Mouse (Mus musculus) intestine, embryonic 14.5 days (tissue): ENCODE results near the gene 4930539E08Rik. TPM values are rescaled to one million over a fixed set of nuclear protein-coding genes. Genes with fewer than 3 reads are reported as not detected.
A peak's percentile ranks its signal among the peaks of the same experiment; 100 is the strongest.

Experiments
- ATAC-seq: fragments of 200-750 bp; cut with Nextera tagmentation; replicated peaks from 2 replicates; pipeline ENCODE4 v1.8.0; 2017; ENCODE audit warnings: low read depth, moderate number of reproducible peaks, moderate TSS enrichment, moderate library complexity; ENCODE audit not compliant: low FRiP score, low TSS enrichment
- DNase-seq: peaks from one replicate; pipeline ENCODE4 v3.0.0-alpha.2; 2018; ENCODE audit warnings: low spot score
- H3K27ac ChIP-seq: fragments of 300-500 bp; sonication (generic); 2 replicates; pipeline ENCODE4 v1.5.1; 2014; ENCODE audit warnings: low read depth, mild to moderate bottlenecking, control low read depth
- H3K27me3 ChIP-seq: fragments of 300-500 bp; sonication (generic); replicated peaks from 2 replicates; pipeline ENCODE4 v1.6.1; 2014; ENCODE audit warnings: low read length, control low read depth; ENCODE audit not compliant: control insufficient read depth, insufficient read depth
- H3K36me3 ChIP-seq: fragments of 300-500 bp; sonication (generic); 2 replicates; pipeline ENCODE4 v1.6.1; 2014; ENCODE audit warnings: low read length, control low read depth; ENCODE audit not compliant: control insufficient read depth, insufficient read depth
- H3K4me1 ChIP-seq: fragments of 300-500 bp; sonication (generic); replicated peaks from 2 replicates; pipeline ENCODE4 v1.6.1; 2014; ENCODE audit warnings: low read length, control low read depth, mixed read lengths; ENCODE audit not compliant: control insufficient read depth, insufficient read depth
- H3K4me2 ChIP-seq: fragments of 300-500 bp; sonication (generic); 2 replicates; pipeline ENCODE4 v1.6.1; 2014; ENCODE audit warnings: low read length
- H3K4me3 ChIP-seq: fragments of 300-500 bp; sonication (generic); 2 replicates; pipeline ENCODE4 v1.5.1; 2014; ENCODE audit warnings: low read depth, low read length, control low read depth, mixed read lengths
- H3K9ac ChIP-seq: fragments of 300-500 bp; sonication (generic); 2 replicates; pipeline ENCODE4 v1.6.1; 2014; ENCODE audit warnings: mild to moderate bottlenecking, low read length
- H3K9me3 ChIP-seq: fragments of 300-500 bp; sonication (generic); 2 replicates; pipeline ENCODE4 v1.6.1; 2016; ENCODE audit warnings: low read length, control low read depth; ENCODE audit not compliant: control insufficient read depth
- WGBS: fragments of 180-500 bp; shearing (Covaris S2); extraction: QIAGEN DNeasy Blood & Tissue Kit; methylation state at CpG from one replicate; pipeline ENCODE4 v1.1.7; 2014; 5-methylcytosine and 5-hydroxymethylcytosine counted together
- polyA plus RNA-seq: library from polyadenylated mRNA; unstranded; fragments of >200 nt; fragmentation: Nextera tagmentation; extraction: Ambion mirVana; gene quantifications from 2 replicates; pipeline ENCODE4 v1.2.1, GENCODE M21; 2014

The 4930539E08Rik gene
- polyA plus RNA-seq, 1 experiment from 2014 or later, result 3.6 TPM

DNA sequence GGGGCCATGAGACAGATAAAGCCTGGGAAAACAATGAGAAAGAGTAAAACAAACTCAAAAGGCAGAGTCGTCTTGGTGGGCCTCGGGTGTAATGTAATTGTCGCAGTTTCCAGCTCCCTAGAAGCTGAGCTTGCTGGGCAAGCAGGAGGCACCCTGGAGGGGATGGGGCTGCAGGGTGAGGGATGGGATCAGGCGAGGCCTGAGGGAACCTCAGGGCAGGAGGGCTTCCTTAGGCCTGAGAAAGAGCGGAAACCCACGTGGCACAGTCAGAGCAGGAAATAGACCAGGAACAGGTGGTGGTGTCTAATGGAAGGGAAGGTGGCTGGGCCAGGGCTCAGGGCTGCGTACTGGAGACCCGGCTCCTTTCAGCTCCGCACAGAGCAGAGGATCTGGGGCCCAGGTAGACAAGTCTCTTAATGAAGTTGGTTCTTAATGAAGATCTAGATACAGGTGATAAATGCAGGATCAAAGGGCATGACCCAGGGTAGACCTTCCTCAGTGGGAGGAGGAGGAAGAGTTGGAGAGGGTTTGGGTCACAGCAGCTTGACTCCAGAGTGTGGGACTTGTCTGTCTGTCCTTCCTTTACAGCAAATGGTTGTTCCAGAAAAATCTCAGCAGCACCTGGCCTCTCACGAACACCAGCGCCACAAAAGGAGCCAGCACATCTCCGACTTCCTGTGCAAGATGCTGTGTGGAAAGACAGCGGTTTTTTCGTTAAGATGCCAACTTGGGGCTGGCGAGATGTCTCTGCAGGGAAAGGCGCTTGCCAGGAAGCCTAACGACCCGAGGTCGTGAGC lies 19.2 kb upstream of the 4930539E08Rik start:
- H3K27ac ChIP-seq, result no peak overlapping the region
- H3K27me3 ChIP-seq, result no peaks in the 10 kb centered on the region
- ATAC-seq, result no peak
- H3K9me3 ChIP-seq, result no peaks in the 10 kb centered on the region
- H3K4me1 ChIP-seq, result peaks cover 15% of the 10 kb centered on the region; the same call in 1 of the 2 replicates
- H3K4me2 ChIP-seq, result no peak overlapping the region
- H3K36me3 ChIP-seq, result no peaks in the 10 kb centered on the region
- no peak overlapping the region for H3K9ac ChIP-seq
- DNase-seq, result no peak
- WGBS, result 73% methylated on average over 19 of the region's 19 CpGs
- H3K4me3 ChIP-seq, result no peak overlapping the region

DNA sequence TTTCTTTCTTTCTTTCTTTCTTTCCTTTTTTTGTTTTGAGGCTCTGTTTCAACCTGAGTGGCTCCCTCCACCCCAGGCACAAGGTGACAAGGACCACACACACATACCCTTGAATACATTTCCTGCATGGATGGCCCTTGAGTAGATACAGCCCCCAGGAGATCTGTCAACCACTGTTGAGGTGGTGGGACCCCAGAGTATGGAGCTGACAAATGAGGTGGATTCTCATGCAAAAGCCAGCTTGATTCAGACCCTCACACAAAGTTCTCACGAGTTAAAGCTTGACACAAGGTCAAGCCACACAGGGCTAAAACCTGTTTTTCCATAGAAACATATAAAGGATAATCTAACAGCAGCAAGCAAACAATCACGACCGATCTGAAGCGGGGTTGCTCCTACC lies 17.1 kb upstream of the 4930539E08Rik start:
- ATAC-seq (no peak), DNase-seq (no peak)
- no peak overlapping the region for H3K4me2 ChIP-seq
- H3K36me3 ChIP-seq, result no peaks in the 10 kb centered on the region
- no peak overlapping the region for H3K9ac ChIP-seq
- H3K4me3 ChIP-seq, result no peak overlapping the region
- H3K4me1 ChIP-seq, result peaks cover 15% of the 10 kb centered on the region; the same call in 1 of the 2 replicates
- no peaks in the 10 kb centered on the region for H3K27me3 ChIP-seq
- no peak overlapping the region for H3K27ac ChIP-seq
- 87% methylated on average over 4 of the region's 4 CpGs for WGBS
- H3K9me3 ChIP-seq, result no peaks in the 10 kb centered on the region

DNA sequence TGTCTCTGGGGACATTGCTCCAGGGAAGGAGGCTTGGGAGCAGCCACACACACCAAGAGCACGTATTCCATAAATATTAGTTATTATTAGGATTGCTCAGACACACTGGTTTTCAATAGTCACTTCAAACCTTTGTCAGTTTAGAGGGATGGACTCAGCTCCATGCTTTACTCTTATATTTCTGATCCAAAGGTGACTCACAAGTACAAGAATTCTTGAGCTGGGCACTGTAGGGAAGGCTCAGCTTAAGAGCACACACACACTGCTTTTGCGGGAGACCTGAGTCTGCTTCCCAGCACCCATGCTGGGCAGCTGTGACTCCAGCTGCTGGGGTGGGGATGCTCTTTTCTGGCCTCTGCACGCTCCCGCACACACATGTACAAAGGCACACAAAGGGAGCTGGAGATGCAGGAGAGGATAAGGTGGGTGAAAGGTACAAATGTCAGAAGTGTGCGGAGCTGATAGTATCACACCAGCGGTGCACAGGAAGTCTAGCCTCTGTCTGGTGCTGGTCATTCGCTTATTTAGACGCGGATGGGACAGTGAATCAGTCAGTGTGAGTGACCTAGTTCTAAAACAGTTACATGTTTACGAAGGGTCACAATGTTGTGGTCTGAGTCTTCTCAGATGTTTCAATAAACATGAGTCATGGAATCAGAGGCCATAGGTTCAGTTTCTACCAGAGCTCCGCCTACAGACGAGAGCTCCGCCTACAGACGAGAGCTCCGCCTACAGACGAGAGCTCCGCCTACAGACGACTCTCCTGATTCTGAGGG lies 16.5 kb upstream of the 4930539E08Rik start:
- H3K4me2 ChIP-seq, result no peak overlapping the region
- no peak overlapping the region for H3K9ac ChIP-seq
- WGBS, result 87% methylated on average over 18 of the region's 18 CpGs
- H3K4me3 ChIP-seq, result no peak overlapping the region
- no peaks in the 10 kb centered on the region for H3K27me3 ChIP-seq
- ATAC-seq (no peak), DNase-seq (no peak)
- peak overlapping the region; percentile 90 for H3K27ac ChIP-seq
- no peaks in the 10 kb centered on the region for H3K9me3 ChIP-seq
- H3K4me1 ChIP-seq, result peaks cover 15% of the 10 kb centered on the region; the same call in 1 of the 2 replicates
- H3K36me3 ChIP-seq, result no peaks in the 10 kb centered on the region

DNA sequence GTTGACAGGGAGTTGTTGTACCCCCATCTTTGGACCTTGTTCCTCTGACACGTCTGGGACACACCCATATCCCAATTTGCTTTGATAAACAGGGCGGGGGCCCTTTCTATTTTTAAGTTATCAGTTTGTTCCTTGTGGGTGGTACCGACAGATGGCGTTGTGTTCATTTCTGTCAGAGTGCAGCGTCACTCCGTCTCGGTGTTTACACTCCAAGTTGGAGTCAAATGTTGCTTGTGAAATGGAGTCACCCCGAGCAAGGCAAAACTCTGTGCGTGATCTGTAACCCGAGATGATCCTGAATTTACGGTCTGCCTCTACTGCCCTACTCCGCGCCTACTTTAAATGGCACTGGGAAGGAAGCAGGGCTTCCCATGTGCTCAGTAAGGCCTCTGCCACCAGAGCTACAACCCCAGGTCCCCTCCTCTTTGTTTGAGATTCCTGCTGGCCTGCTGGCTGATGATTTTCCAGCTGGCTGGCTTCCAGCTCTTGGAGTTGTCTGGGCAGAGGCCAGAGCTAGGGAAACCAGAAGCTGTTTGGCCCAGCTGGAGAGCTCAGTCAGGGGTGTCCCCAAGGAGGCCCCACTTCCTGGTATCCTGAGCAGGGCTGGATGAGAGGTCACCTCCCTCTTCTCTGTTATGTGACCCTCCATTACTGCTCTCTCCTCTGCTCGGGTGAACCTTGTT lies 15.4 kb upstream of the 4930539E08Rik start:
- WGBS, result 9% methylated on average over 14 of the region's 14 CpGs
- ATAC-seq (peak; percentile 82), DNase-seq (peak; percentile 94)
- H3K27me3 ChIP-seq, result no peaks in the 10 kb centered on the region
- H3K4me1 ChIP-seq, result peaks cover 15% of the 10 kb centered on the region; the same call in 1 of the 2 replicates
- H3K36me3 ChIP-seq, result no peaks in the 10 kb centered on the region
- H3K27ac ChIP-seq, result peak overlapping the region; percentile 90
- no peaks in the 10 kb centered on the region for H3K9me3 ChIP-seq
- H3K4me2 ChIP-seq, result peak overlapping the region; percentile 36
- H3K4me3 ChIP-seq, result no peak overlapping the region
- no peak overlapping the region for H3K9ac ChIP-seq

DNA sequence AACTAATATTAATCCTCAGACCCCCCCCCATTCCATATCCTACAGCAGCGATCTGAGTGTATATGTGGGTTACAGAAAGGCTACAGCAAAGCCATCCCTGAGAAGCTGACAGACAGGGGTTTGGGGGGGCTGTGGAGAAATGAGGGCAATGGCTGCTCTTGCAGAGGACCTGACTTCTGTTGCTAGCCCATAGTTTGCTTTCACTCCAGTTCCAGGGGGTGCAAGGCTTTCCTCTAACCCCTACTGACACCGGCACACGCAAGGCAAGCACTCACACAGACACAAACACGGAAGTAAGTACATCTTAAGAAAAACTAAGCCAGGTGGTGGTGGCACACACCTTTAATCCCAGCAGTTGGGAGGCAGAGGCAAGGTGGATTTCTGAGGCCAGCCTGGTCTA lies 14.2 kb upstream of the 4930539E08Rik start:
- Histone ChIP-seq H3K9me3 (no peaks in the 10 kb centered on the region), H3K4me3 (no peak overlapping the region), H3K27me3 (no peaks in the 10 kb centered on the region), H3K36me3 (no peaks in the 10 kb centered on the region), H3K4me1 (peaks cover 15% of the 10 kb centered on the region; the same call in 1 of the 2 replicates), H3K4me2 (no peak overlapping the region), H3K27ac (no peak overlapping the region), H3K9ac (no peak overlapping the region)
- WGBS, result 91% methylated on average over 4 of the region's 4 CpGs
- ATAC-seq (no peak), DNase-seq (no peak)

DNA sequence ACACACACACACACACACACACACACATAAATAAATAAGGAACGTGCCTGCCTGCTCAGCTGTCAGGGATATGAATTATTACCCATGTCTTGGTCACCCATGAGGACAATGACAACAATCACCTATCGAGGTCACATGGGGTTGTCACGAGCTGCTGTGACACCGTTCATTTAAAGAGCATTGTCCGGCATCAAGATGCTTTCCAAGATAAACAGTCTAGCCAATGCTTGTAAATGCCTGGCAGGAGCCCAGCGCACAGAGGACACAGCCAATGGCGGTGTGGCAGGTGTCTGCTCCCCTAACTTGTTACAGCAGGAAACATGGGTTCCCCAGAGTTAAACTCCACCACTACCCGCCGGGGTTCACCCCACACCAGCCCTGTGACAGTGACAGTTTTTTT lies 12.9 kb upstream of the 4930539E08Rik start:
- no peak overlapping the region for H3K9ac ChIP-seq
- no peaks in the 10 kb centered on the region for H3K27me3 ChIP-seq
- no peak overlapping the region for H3K4me2 ChIP-seq
- H3K4me3 ChIP-seq, result no peak overlapping the region
- no peak overlapping the region for H3K27ac ChIP-seq
- H3K9me3 ChIP-seq, result no peaks in the 10 kb centered on the region
- ATAC-seq, result no peak
- 76% methylated on average over 9 of the region's 9 CpGs for WGBS
- no peaks in the 10 kb centered on the region for H3K36me3 ChIP-seq
- DNase-seq, result no peak
- peaks cover 13% of the 10 kb centered on the region; the same call in 1 of the 2 replicates for H3K4me1 ChIP-seq

DNA sequence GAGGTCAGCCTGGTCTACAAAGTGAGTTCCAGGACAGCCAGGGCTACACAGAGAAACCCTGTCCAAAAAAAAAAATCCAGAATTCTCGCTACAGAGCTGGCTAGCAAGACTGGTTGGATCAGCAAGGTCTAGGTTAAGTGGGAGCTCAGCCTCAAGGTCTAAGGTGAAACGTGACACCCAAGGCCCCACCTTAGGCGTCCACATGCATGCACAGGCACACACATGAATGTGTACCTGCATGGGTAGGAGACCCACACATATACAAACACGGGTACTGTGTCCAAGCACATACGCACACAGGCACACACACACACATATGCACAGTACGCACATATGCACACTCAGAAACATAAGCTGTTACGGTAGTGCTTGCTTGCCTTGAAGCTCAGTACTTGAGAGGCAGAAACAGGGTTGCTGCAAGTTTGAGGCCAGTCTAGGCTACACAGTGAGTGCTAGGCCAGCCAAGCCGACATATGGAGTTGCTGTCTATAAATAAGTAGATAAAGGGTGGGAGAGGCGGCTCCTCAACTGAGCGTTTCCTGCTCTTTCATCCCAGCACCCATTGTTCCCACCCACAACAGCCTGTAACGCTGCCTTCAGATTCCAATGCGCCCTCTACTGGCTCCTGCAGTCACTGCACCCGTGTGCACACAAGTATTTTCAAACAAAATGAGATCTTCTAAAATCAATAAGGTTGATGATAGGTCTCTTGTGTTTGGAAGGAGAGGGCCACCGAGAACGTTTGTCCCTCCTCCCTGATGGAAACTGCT lies 11.9 kb upstream of the 4930539E08Rik start:
- H3K9ac ChIP-seq, result no peak overlapping the region

DNA sequence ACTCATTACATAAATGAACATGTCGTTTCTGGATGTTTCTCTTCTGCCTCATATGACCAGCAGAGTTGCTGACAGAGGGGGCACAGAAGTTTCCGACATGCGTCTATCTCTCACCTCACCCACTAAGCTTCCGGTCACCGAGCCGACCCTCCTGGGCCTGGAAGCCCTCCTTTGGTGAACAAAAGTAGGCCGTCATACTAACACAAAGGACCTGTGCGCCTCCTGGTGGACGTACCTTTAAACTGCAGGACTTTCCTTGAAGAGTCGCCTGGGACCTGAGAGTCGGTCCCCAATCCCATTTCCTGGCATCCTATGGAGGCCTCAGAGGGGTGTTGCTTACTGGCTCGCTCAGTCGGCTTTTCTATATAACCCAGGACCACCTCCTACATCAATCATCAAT lies 11.3 kb upstream of the 4930539E08Rik start:
- DNase-seq (peak; percentile 90), ATAC-seq (no peak)
- Histone ChIP-seq H3K4me3 (no peak overlapping the region), H3K27me3 (no peaks in the 10 kb centered on the region), H3K9me3 (no peaks in the 10 kb centered on the region), H3K9ac (no peak overlapping the region), H3K4me2 (no peak overlapping the region), H3K36me3 (no peaks in the 10 kb centered on the region), H3K27ac (no peak overlapping the region), H3K4me1 (peaks cover 13% of the 10 kb centered on the region; the same call in 1 of the 2 replicates)
- WGBS, result 13% methylated on average over 13 of the region's 13 CpGs

More for the DNA sequence above, 11.9 kb upstream of the 4930539E08Rik start:
- H3K4me2 ChIP-seq, result no peak overlapping the region
- peak; percentile 73 for DNase-seq
- 47% methylated on average over 15 of the region's 15 CpGs for WGBS
- no peak for ATAC-seq
- no peak overlapping the region for H3K27ac ChIP-seq
- no peaks in the 10 kb centered on the region for H3K27me3 ChIP-seq
- H3K4me3 ChIP-seq, result no peak overlapping the region
- peaks cover 13% of the 10 kb centered on the region; the same call in 1 of the 2 replicates for H3K4me1 ChIP-seq
- H3K36me3 ChIP-seq, result no peaks in the 10 kb centered on the region
- H3K9me3 ChIP-seq, result no peaks in the 10 kb centered on the region
